Mouse (Mus musculus) kidney, adult 8-10 months (tissue): ENCODE measurements around the gene Ecm2.

Experiments used
- DNase-seq, 2 experiments: peaks; one replicate each; pipeline ENCODE4 v3.0.0; 2022

The Ecm2 gene

DNA sequence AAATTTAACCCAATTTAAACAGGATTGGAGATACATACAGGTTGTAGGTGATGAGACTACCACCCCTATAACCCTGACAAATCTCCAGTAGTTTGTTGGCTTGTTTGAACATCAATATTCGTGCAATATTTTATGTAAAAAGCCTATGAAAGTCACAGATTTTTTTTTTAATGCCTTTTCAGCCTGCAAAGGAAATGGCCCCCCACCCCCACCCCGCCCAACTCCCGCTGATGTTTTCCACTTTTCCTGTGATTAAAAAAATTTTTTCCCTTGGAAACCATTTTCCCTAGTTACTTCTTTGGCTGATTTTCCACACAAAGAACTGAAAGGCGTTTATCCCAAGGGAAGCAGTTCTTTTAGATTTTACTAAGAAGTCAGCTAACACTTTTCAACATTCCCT lies at the start of gene Ecm2:
Gene Ecm2 (plus strand): TSS at position 301 of the 400 bp plus-strand sequence.
- no peak for DNase-seq

DNA sequence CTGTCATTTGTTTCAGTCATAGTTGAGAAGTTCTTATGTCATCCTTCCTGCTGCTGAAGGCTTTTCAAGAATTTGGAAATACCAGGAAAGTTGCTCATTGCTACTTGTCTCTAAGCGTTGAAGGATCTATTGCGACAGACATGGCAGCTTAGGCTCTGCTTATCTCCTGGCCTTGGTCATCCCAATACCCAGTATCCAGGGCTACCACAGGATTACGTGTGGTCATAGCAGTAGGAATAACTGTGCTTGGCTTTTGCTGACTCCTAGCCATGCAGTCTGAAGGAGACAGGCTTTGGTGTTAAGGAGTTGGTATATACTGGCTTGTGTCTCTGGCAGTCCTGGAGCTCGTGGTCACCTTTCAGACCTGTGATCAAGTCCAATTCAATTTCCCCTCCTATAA lies 44.3 kb upstream of the Ecm2 start:
- no peak for DNase-seq

DNA sequence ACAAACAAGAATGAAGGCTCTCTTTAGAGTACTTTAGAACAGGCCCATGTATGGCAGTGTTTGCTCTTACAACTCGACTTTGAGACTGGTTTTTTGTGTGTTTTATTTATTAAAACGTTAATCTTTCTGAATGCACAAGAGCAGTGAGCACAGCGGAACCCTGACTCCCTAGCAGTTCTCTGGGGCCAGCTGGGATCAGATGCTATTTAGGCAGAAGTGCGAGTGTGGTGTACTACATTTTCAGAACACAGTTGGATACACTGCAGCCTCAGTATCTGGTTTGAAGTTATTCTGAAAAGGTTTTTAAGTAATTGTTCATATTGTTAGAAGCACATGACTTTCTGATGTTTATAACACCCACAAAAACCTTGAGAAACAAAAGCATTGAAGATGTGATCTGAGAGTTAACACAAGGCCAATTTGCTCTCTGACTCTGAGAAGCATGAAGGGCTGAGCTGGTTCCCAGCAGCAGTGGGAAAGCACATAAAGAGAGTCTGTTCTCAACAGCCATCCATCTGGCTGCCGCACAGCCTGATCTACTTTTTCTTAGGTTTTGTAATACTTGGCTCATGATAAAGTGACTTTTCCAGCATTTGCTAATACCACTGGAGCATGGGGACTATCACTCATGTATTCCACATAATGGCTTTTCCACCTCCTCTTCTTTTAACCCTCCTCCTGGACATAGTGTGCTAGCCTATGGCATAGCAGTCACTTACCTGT lies 43.8 kb upstream of the Ecm2 start:
- no peak for DNase-seq

DNA sequence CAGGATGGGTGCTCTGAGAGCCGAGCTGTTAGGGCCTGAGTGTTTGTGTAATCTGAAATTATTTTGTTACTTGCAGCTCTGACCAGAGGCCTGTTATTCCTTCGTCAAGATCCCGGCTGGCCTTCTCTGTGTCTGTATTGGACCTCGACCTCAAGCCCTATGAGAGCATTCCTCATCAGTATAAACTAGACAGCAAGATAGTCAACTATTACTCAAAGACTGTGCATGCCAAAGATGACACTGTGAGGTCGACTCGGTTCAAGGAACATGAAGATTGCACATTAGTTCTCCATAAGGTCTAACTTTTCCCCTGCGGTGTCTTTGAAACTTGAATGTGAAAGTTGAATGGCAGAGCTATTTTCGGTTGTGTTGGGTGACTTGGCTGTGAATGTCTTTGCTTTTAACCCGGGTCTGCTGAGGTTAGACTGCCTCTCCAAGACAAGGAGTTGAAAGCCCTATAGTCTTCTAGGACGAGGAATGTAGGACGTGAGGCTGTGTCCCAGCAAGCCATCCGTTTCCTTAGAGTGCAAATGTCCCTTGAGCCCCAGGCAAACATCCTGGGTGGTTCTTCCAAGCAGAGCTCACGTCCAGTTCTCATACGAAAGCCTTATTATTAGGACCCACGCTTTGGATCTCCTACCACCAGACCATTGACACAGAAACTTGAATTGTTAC lies 43.0 kb upstream of the Ecm2 start:
- DNase-seq: peak; percentile 77 to 85

DNA sequence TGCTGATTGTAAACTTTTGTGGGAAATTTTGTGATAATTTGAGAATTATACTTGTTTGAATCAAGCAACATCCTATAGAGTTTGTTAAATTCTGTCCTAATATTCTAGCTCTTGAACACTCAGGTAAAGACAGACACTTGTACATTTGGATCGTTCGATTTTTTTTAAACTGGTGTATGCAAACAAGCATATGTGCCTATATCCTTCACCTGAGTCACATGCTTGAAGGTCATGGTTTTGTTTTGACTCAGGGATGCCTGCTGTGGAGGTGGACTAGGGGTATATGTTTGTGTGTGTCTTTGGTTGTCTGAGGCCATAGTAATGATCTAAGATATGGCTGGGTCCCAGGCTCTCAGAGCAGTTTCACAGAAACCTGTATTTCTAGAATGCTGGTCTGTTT lies 41.7 kb upstream of the Ecm2 start:
- no peak for DNase-seq

DNA sequence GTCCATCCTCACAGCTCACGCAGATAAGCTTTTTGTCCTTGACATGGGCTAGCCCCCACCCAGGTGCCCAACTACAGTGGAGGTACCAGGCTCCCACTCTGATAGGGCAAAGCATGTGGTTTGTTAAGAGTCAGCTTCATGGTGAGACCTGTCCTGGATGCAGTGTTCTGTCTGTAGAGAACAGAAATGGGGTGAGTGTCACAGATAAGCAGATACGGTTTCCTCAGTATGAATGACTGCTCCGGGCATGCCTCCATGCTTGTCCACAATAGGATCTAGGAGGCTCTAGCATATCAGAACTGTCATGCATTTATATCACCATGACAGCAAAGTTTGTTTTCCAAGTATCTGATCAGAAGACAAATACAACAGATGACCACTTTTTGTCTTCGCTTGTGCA lies 38.7 kb upstream of the Ecm2 start:
- no peak for DNase-seq

DNA sequence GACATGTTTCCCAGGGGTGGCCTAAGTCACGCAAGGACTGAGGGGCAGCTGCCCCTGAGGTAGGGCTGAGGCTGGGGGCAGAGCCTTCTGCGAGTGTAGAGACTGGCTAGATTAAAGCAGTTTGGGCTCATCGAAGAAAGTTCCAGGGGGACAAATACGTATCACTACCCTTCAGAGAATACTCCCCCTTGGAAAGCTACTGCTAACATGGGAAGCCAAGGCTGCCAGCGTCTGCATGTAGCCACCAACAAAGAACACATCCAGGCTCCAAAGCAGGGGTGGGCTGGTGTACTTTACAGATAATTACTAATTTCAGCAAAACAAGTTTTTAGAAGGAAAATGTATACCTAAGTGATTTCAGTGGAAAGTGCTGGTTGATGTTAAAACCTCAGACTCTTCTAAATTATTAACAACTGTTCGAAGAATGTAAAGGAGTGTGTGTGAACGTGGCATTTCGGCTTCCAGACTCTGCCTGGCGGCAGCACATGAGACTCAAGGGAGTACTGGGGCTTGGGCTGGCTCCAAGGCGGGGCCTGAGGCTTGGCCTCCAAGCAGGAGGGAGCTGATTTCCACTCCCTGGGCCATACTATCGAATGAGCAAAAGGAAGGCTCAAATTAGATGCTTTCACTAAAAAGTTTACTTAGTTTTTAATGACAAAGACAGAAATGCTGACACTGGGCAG lies 38.1 kb upstream of the Ecm2 start:
- no peak for DNase-seq

DNA sequence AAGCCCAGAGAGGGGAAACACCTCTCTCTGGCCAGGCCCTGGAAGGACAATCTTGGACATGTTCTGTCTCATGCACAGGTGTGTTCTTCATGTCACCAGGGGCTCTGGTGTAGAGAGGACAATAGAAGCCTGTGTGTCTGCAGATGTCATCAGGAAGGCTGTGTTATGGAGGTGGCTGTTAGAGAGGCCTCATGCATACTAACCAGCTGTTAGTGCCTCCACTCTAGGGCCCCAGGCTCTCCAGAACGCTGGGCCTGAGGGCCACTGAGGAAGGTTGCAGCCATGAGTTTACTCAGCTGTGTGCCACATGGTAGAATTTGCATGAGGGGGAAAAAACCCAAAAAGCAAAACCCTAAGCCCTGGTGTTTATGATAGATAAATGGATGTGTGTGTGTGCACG lies 37.0 kb upstream of the Ecm2 start:
- no peak for DNase-seq

DNA sequence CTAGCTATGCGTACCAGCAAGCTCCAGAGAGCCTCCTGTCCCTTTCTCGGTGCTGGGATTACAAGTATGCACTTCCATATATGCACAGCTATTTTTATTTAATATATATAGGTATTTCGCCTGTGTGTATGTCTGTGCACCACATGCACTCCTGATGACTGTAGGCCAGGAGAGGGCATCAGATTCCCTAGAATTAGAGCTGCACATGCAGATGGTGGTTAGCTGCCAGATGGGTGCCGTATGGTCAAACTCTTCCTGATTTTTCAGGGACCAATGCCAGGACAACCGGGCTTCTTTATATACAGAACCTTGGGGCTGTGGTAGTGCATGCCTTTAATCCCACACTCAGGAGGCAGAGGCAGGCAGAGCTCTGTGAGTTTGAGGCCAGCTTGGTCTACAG lies 35.6 kb upstream of the Ecm2 start:
- no peak for DNase-seq

DNA sequence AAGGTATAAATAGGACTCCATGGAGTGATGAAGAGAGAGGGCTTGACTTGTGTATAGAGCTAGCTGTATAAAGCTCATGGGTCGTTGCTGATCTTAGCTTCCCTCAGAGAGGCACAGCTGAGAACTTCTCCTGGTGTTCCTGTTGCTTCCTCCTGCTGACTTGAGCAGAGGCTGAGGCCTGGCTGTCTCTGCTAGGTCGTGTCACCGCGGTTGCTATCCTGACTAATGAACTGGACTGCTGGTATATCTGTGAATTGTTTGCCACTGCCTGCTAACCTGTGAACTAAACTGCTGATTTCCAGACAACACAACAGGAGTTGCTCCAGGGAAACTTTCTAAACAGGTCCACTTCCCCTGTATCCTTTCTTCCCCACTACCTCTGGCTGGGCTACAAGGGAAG lies 34.3 kb upstream of the Ecm2 start:
- no peak for DNase-seq

DNA sequence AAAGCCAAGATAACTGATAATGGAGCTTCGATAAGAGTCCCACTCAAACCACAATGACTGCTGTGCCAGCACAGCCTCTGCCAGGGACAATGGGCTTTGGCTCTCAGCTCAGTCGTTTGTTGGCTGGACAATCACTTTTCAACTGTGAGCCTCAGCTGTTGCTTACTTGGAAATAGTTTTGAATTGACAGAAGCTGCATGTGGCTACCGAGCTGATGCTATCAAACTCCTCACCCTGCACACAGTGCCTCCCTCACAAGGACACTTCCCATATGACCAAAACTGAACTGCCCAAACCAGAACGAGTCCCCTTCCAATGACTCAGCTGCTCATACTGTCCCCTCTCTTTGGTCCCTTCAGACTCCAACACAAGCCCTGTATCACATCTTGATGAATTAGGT lies 33.8 kb upstream of the Ecm2 start:
- DNase-seq: no peak

DNA sequence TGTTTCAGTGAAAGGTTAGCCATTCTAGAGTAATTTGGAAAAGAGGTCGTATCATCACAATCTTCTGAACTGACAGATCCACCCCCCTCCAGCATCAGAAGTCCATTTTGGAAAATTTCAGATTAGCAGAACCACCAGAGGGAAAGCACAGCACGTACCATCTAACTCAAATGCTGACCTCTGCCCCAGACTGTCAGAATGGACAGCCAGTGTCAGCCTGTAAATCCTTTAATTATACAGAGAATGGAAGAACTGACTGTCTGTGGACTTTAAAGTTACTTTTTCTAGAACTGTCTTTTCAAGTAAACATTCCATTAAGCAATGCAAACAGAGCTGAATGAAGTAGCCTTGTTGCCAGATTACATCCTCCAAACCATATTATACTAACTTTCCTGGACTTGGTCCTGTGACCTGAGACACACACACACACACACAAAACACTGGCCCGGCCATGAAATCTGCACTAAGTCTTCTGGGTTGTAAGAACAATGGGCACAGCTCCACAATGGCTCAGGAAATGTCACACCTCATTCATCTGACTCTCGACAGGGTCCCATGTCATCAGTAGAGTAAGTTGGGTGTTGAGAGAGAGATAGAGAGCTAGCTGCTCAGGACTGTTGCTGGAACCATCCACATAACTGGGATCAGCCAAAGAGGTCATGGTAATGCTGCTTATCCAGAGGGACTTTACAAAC lies 32.5 kb upstream of the Ecm2 start:
- DNase-seq: no peak

DNA sequence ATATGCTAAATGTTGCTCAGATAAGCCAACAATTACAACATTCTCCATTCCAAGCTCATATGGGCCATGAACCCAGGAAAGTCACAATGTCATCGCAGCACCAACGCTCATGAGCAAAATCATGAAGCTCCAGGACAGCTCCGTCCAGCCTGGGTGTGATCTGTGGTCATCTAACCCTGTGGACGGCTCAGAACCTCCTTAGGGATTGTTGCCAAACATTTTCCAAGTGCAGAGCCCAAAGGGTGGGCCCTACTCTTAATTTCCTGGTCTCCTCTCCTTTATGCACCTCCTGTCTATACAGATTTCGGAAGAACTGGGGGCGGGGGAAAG lies 32.0 kb upstream of the Ecm2 start:
- no peak for DNase-seq

DNA sequence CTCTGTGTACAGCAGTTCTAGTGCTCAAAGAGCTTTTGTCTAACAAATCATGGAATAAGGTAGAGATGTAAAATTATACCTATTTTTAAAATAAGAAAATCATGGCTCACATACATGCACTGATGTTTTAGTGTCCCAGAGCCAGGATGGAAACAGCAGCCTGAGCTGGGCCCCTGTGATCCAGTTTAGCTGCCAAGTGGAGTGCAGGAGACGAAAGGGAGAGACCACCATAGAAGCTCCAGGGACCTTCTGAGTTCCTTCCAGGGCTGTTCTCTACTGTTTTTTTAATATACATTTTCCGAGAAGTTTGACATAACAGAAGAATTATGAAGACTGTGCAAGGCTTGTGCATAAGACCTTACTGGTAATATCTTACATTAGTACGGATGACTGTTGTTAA lies 26.7 kb upstream of the Ecm2 start:
- no peak for DNase-seq

DNA sequence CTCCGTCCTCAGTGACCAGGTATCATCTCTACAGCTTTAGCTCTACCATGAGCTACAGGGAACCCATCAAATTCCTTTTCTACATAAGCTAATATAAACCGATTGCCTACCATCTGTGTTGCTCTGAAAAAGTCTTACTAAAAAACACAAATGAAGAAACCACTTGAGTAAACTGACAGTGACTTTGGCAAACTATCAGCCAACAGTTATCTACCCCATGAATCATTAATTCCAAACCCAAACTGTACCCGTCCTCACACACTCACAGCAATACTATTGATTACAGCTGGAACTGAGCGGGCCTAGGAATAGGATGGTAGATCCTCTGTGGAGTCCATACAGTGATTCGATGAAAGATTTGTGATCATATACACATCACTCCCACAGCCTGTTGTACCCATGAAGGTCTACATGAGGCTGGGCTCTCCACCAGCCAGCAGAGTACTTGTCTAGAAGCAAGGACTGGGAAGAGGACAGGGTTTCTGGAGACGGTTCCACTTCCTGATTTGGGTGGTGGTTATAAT lies 25.7 kb upstream of the Ecm2 start:
- no peak for DNase-seq

DNA sequence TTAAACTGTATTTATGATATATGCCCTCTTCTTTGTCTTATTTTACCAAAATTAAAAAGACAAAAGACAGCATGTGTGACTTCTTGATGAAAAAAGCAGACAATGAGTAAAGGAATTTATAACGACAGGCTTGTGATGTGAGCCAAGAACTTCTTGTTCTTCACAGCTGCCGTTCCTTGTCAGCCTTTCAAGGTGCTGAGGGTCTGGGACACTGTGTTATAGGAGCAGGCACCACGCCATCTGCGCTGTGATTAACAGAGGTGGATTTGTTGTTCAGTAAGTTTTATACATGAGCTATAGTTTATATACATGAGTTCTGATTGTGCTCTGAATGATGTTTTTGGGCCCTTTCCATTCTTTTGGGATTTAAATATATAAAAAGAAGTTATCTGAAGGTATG lies 25.2 kb upstream of the Ecm2 start:
- DNase-seq: no peak

DNA sequence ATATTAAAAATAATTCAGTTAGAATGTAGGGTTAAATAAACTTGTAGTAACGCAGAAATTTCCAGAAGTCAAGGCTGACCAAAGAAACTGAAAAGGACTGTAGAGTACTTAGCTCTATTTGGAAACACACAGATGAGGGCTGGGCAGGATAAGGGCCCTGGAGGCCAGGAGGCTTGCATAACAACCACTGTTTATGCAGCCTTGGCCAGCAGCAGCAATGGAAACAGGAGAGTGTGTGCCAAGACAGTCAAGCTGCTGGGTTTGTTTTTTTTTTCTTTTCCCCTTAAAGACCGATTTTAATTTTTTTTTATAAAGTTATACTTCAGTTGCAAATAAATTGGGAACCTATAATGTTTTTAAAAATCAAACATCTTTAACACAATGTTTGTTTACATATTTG lies 24.6 kb upstream of the Ecm2 start:
- DNase-seq: peak; percentile 59 to 76

DNA sequence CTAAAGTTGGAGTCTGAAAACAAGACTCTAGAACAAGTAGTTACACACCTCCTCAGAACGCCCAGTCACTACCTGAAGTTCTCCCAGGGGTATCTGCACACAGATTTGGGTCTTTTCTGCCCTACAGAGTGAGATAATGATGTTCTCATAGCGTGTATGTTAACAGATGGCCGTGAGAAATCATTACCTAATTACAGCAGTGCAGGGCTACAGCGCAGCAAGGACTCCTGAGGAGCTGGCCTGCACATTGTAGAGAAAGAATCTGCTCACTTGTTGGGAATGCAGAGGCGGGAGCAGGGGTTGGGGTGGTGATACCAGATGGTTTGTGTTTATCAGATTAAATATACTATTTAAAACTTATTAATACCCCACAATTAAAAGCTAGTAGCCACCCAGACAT lies 24.1 kb upstream of the Ecm2 start:
- no peak for DNase-seq

DNA sequence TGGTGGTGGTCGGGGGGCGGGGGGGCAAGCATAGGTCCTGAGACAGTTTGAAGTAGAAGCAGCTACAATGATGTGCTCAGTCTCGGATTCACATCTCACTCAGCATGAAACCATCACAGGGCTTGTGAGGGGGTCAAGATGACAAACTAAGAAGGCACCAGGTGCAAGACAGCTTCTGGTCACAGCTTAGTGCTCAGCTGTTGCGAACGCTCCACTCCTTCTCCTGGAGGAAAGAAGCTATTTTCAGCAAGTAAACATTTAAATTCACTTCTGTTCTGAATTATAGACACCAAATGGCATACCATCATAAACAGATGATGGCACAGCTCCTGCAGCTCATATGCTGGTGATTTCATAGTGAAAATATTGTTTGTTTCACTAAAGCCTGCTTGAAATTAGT lies 19.2 kb upstream of the Ecm2 start:
- DNase-seq: no peak

DNA sequence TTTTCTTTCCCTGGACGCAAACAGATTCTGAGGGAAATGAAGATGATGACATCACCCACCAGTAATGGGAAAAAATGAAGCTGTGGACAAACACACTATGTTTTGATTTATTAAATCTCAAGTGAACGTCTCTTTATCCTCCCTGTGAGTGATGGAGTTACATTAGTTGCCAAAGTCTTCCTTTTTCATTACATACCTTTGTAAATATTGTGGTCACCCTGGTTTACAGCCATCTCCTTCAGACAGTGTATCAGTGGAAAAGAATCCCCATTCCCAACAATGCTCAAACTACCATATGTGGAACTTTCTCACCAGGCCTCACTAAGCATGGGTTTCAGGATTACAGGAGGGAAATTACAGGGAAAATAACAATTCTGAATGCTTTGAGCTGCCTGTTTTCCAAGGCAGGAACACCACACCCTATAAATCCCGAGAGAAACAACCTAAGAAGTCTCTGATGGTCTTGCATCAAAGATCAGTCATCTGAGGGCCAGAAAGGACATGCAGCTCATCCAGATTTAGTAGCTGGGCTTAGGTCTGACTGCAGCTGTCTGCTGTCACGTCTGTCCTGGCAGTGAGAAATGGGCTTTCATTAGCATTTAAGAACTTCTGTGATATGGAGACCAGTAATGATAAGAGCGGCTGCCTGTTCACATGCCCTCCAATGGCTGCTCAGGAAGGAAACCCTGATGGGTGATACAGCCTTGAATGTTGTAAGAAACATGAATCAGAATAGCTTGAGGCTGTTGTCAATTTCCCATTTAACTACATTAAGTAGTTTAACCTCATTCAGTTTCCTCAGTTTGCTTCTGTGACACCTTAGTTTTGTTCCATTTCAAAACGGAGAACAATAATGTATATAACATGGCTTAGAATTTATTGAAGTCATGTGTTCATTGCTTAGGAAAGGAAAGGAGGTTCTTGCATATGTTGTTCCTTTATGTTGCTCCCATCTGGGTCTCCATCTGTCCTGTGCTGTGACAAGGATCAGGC lies 11.9 kb upstream of the Ecm2 start, which contains the start of gene Tes3-ps:
Gene Tes3-ps (plus strand): TSS at position 943 of the 993 bp plus-strand sequence.
- DNase-seq: no peak

DNA sequence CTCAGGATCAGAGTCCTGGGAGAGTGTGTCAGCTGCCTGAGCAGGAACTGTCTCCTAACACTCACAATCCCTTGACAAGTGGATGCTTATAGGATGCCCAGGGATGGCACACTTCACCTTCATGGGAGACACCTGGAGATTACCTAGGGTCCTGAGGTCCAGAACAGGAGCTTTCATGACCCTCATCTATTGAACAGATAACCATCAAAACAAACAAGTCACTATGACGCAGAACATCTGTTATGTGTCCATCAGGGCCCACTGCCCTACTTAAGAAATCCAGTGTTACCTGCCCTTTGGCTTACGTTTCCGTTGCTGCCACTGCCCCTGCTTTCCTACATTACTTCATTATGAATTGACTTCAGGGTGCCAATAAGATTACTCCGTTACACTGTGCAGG lies 1.2 kb downstream of the Ecm2 start:
- DNase-seq: no peak

DNA sequence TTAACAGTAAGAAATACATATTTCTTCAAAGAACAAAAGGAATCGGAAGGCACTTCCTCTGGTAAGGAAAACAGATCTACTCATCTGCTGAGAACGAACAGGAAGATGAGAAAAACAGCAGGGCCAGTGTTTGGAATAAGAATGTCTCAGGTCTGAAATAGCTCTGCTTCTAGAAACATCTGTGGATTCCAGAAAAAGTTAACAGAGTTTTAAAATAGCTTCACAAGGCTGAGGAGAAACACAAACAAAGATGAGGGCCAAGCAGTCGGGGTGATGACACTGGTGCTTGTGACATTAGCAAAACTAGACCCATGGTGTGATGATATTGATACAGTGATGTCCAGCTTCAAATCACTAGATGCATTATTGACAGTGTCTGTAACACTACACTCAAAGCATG lies 2.6 kb downstream of the Ecm2 start:
- no peak for DNase-seq
